Mouse (Mus musculus): Measurements from ENCODE around the gene Gm28729. TPM values are rescaled to one million over a fixed set of nuclear protein-coding genes. Genes with fewer than 3 reads are reported as not detected.

The Gm28729 gene
- polyA plus RNA-seq, 2 experiments from 2014 or later: not detected

DNA sequence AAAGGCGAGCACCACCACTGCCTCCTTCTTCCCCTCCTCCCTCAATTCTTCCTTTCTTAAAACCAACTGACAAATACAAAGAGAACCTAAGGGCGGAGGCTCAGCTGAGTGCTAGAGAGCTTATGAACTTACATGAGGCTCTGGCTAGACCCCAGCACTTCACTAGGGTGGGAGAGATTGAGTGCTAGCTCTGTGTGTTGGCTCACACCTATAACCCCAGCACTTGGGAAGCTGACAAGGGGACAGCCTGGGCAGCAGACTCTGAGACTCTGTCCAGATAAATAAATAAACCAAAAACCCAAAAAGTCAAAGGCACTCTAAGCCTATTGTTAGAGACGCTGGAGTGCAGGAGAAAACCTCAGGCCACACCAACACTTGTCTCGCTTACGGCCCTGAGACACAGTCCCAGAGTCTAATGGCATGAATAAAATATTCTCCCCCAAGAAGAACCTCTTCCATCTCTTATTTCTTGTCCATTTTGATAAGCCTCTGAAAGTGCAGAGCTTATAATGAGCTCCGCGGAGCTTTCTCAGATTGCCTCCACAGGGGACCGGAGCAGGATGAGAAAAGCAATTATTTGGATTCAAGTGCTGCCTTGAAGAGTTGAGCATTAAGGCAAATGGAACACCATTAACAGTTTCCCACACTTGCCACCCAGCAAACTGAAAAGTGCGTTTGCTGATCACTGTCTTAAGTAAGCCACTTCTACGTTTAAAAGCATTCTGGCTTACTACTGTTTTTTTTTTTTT lies 64.8 kb downstream of the Gm28729 start:
- ATAC-seq: no peak

DNA sequence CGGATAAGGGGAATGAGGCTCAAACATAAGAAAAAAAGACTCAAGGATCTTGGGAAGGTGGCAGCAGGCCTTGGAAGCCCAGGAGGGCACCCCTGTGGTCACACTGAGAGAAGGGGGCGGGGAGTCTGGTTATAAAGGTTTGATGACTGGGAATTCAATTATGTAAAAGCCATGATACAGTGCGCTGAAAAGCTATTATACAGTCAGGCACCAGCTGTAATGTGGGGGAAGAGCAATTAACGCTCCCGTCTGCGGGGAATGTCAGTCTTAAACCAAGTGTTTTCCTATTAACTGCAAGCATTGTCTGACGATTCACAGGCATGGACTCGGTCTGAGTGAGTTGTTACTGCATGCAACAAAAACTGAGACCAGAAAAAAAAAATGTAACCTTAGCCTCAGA lies 69.4 kb downstream of the Gm28729 start:
- no peak for ATAC-seq

DNA sequence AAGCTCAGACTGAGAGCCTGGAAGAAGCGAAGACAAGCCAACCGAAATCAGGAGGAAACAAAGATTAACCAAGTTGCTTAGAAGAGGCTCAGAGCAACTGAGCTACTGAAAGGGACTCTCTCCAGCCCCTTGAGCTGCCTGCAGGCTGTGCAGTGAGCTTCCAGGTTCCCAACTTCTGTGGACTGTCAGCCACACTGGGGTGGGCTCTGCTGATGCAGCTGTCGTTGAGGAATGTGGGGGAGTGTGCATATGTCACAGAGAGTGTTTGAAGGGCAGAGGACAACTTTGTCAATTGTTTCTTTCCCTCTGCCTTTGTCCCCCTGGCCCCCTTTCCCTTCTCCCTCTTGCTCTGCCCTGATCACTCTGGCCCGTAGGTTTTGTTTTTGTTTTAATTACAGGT lies 72.1 kb downstream of the Gm28729 start:
- no peak for ATAC-seq

DNA sequence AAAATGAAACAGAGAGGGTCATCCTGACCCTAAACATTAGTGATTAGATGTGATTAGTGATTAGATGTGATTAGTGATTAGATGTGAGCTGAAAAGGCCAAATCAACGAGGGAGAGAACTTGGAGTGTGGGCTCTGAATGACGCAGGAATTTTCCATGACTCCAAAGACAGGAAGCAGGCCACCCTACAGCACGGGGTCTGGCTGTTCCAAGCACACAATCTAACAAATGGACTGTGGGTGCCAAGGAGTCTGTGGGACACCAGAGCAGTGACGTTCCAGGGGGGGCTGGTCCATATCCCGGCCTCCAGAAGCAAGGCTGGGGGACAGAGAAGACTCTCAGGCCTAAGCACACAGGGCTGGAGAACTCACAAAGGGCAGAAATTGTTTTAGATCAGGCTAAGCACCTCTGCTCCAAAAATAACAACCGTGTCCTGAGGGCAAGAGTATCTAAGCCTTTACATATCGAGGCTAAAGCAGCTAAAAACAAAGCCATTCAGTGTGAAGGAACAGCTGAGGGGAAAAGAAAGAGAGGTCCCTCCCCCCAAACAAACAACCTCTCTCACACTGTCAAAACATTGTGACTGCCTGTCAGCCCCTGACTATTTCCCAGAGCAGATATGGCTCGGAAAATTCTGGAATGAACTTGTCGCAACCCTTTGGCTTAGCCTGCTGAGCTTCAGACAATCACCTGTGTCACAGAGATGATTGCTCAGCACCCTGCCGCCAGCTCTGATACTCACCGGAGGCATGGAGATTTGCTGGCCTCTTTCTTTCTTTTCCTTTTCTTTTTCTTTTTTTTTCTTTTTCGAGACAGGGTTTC lies 74.0 kb downstream of the Gm28729 start:
- ATAC-seq: no peak

DNA sequence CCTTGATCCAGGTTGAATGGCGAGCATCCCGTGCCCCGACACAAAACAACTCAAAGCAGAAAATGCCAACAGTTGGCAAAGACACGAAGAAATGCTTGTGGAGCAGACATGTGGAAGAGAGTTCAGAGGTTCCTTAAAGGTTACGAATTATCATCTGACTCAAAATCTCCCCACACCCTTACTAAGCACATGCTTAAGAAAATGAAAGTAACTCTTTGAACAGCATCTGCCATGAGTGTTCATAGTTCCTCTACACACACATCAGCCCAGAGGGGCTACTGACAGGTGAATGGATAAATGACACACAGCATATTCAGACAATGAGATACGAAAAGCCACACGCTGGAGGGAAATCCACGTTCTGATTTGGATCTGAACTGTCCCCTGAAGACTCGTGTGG lies 75.5 kb downstream of the Gm28729 start:
- peak; percentile 74 for ATAC-seq

DNA sequence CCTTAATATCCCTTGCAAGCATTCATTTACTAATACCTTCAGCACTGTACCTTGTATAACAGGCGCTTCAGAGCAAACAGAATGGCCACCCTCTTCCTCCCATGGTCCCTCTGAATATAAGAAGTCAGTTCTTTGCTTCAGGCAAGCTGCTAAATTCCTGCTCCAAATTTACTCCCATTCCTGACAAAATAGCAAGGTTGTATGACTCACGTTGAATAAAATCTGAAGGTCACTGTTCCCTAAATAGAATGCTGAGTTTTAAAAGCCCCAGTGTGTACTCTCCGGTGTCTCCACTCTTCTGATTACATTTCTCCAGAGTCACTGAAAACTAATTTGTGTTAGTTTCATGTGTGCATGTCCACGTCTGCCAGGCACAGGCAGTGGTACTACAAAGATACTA lies 79.7 kb downstream of the Gm28729 start:
- ATAC-seq: no peak

DNA sequence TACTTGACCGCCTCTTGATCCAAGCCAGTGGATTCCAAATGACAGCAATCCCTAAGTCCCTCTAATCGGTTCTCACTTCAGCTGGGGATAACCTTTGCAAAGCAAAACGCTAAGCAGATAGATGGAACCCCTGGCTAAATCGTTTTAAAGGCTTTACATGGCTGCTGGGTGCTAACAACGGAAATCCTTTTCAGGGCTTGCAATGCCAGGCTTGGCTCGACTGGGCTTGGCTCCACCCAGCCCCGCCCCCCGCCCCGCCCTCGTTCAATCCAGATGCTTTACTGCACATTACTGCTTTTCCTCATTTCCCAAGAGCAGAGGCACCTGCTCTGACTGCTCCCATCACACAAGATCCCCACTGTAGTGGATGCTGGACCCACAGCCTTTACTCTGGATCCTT lies 83.0 kb downstream of the Gm28729 start:
- ATAC-seq: no peak

DNA sequence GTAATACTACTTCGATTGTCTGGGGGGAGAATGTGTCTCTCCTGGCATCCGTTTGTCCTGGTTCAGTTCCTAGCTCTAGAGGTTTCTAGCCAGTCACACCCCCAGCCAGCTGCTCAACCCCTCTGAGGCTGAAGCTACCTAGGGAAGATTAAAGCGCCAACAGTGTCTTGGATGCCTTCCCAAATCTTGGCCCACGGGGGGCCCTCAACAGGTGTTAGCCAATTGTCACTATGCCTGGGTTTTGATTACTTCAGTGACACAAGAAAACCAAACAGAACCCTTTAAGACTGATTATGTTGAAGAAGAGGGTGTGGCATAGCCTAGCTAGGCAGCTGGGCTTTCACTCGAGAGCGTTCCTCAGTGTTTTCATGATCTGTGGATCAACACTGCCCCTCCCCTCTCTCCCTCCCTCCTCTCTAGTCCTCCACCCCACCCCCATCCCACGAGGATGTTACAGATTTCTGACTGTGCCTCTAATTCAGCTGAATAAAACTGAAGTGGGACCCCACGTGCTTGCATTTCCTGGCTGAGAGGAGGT lies 86.7 kb downstream of the Gm28729 start:
- peak; percentile 42 for ATAC-seq

DNA sequence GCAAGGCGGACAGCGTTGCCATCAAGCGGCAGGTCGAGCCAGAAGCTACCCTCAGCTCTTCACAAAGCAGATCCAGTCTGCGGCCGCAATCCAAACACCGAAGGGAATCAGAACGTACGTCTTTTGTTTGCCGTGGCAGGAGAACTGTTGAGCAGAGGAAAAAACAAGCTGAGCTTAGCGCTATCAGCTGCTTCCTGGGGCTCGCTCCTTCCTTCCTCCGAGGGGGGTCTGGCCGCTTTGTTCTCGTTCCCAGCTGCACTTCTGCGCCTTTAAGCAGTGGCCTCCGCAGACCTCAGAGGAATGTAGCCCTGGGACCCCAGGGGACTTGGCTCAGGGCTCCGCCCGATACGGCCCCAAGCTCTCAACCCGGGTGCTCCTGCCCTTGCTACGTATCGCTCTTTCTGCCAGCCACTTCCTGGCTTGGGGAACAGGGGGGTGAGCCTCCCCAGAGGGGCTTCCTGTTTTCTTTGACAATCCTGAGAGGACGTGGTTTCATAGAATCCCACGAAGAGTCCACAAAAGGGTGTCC lies 87.2 kb downstream of the Gm28729 start:
- ATAC-seq: peak; percentile 84

DNA sequence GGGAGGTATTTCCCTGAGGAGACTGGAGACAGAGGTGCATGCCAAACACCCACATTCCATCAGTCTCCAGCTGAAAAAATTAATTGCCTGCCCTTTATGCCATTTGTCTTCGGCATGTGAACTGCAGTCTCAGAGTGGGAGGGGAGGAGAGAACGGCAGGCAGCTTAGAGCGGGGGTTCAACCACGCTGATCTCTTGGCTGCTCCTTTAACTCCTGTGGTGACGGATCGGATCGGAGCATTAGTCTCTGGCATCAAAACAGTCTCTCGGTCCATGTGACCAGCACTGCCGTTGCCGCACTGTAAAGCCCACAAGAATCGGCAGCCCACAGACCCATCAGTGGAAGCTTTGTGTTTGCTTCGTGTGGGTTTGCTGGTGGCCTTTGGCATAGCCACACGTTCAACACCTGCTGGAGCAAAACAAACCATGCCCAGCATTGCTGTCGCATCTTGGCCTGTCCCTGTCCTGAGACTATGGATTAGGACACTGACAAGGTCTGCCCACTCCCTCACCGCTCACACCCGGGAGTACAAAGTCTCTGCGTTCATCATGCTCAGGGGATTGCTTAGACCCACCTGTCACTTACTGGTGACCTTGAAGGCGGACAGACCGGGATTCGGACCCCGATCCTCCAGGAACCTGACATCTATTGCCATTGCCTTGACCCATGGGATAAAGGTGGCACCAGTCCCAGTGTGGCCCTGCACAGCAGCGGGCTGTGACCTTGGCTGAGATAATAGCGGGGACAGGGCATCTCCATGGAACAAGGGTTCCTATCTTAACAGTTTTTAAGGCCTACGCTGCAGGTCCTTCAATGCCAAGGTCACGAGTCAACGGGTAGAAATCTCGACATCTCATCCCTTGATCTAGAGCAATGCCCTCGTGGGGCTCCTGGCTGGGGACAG lies 87.9 kb downstream of the Gm28729 start:
- ATAC-seq: peak; percentile 26

Other genes starting within 250 kb of the Gm28729 start
- gene Atp1b3, start 160.8 kb downstream of the Gm28729 start, polyA plus RNA-seq (2017; shearing (Covaris generic)): 100 to 1,000 TPM; 219 to 284 TPM
- 100 to 1,000 TPM in 1 of 2 experiments, 10 to 100 TPM in 1; 99.6 to 100 TPM for gene Rnf7, start 46.6 kb downstream of the Gm28729 start, polyA plus RNA-seq (2017; shearing (Covaris generic))
- 10 to 100 TPM; 31.2 to 43.3 TPM for gene Rasa2, start 106.4 kb upstream of the Gm28729 start, polyA plus RNA-seq (2017; shearing (Covaris generic))
- 10 to 100 TPM; 80.3 to 85.0 TPM for gene Zbtb38, start 227.6 kb upstream of the Gm28729 start, polyA plus RNA-seq (2017; shearing (Covaris generic))

Data from CD4-positive, CD25-positive, alpha-beta regulatory T cell, adult 4 months (primary cell).